Mouse (Mus musculus) heart, adult 2 months (tissue): ENCODE results near the gene Irf2.

Experiments used
- CTCF ChIP-seq: fragments of 200-600 bp; IDR thresholded peaks from 2 replicates; pipeline ENCODE4 v1.8.1; 2022; ENCODE audit warnings: antibody characterized with exemption, mild to moderate bottlenecking, moderate library complexity
- EP300 ChIP-seq: fragments of 200-500 bp; IDR thresholded peaks from 2 replicates; pipeline ENCODE4 v1.6.1; 2011; ENCODE audit warnings: low read depth, low read length, control low read depth; ENCODE audit not compliant: insufficient read depth
- POLR2A ChIP-seq: fragments of 200-500 bp; IDR thresholded peaks from 2 replicates; pipeline ENCODE4 v1.6.1; 2011; ENCODE audit warnings: mild to moderate bottlenecking, low read depth, low read length, control low read depth; ENCODE audit not compliant: insufficient read depth

- TF ChIP-seq EP300, result 0 out of 2 replicates have a peak, but pooled peaks have one; percentile 12
- TF ChIP-seq POLR2A, result no peak
- TF ChIP-seq CTCF, result no peak
Measured at GRCm38 (mm10) chr8:46792653-46793052, 53.1 kb downstream of the Irf2 start.
